In genomic region chr17:26513459-26514290, GRCm38 (mm10) we compare ENCODE assay signal across 15 mouse cellular contexts. TPM values are rescaled to one million over a fixed set of nuclear protein-coding genes. Genes with fewer than 3 reads are reported as not detected.
DNase-seq lines count a peak whose midpoint lies in the region; ATAC-seq and TF ChIP-seq lines count a peak whose summit lies in the region.
"Had no signal": no experiment of that assay in that cellular context is flagged by ENCODE, and none has a peak within 500 bp of the region (broad histone marks: within the 10 kb centered on the region; RNA-seq: fewer than 3 reads in every experiment).

No protein-coding gene starts in this region.

- H3K27ac ChIP-seq in midbrain, embryonic 10.5 days (replicated peaks) = 0 out of 2 replicates have a peak overlapping the region, but pooled peaks have one; percentile 19
- no peak overlapping the region for H3K27ac ChIP-seq in midbrain, postnatal 0 days (ENCODE audit: low read depth, low read length)
- H3K27ac ChIP-seq in liver, embryonic 12.5 days = peak overlapping the region; percentile 99
- no peak overlapping the region for H3K27ac ChIP-seq in midbrain, embryonic 13.5 days
- H3K27ac ChIP-seq in forebrain, embryonic 13.5 days = no peak overlapping the region
- H3K27ac ChIP-seq: embryonic facial prominence, embryonic 10.5 days; forebrain, embryonic 12.5 days had no signal

- no peak overlapping the region for H3K4me2 ChIP-seq in midbrain, postnatal 0 days (ENCODE audit: low read depth, low read length, poor library complexity, severe bottlenecking)
- H3K4me2 ChIP-seq in liver, embryonic 12.5 days = peak overlapping the region; percentile 60
- H3K4me2 ChIP-seq in midbrain, embryonic 13.5 days (replicated peaks) = no peak overlapping the region
- no peak overlapping the region for H3K4me2 ChIP-seq in forebrain, embryonic 13.5 days
- H3K4me2 ChIP-seq: forebrain, embryonic 12.5 days had no signal

- H3K4me1 ChIP-seq in midbrain, embryonic 10.5 days = peaks cover 7% of the 10 kb centered on the region
- H3K4me1 ChIP-seq in midbrain, postnatal 0 days (ENCODE audit: insufficient read depth, low read length) = no peaks in the 10 kb centered on the region
- H3K4me1 ChIP-seq in liver, embryonic 12.5 days = peaks cover 81% of the 10 kb centered on the region
- peaks cover 5% of the 10 kb centered on the region for H3K4me1 ChIP-seq in midbrain, embryonic 13.5 days (replicated peaks)
- peaks cover 10% of the 10 kb centered on the region; the same call in 1 of the 2 replicates for H3K4me1 ChIP-seq in forebrain, embryonic 13.5 days

- intact Hi-C loops in left cerebral cortex, postnatal 4 days (cut with DNase I) = no loop called here

- no peak for TF ChIP-seq CTCF in midbrain, postnatal 0 days (IDR thresholded peaks at IDR 0.05)

- no peak for ATAC-seq in midbrain, postnatal 0 days (ENCODE audit: low FRiP score)
- ATAC-seq in liver, embryonic 12.5 days = peak; percentile 38
- ATAC-seq in midbrain, embryonic 13.5 days = no peak
- ATAC-seq in forebrain, embryonic 13.5 days = no peak
- ATAC-seq: hindbrain, embryonic 16.5 days had no signal

- no peak overlapping the region for H3K4me3 ChIP-seq in midbrain, embryonic 10.5 days
- no peak overlapping the region for H3K4me3 ChIP-seq in midbrain, postnatal 0 days (ENCODE audit: low read depth, low read length)
- H3K4me3 ChIP-seq in liver, embryonic 12.5 days = no peak overlapping the region
- no peak overlapping the region for H3K4me3 ChIP-seq in midbrain, embryonic 13.5 days (replicated peaks)
- H3K4me3 ChIP-seq in forebrain, embryonic 13.5 days = no peak overlapping the region
- H3K4me3 ChIP-seq: embryonic facial prominence, embryonic 10.5 days; forebrain, embryonic 12.5 days had no signal

- H3K9me3 ChIP-seq in midbrain, embryonic 10.5 days (replicated peaks) = no peaks in the 10 kb centered on the region
- H3K9me3 ChIP-seq in midbrain, postnatal 0 days (ENCODE audit: low read length) = no peaks in the 10 kb centered on the region
- H3K9me3 ChIP-seq in liver, embryonic 12.5 days (replicated peaks) = no peaks in the 10 kb centered on the region
- no peaks in the 10 kb centered on the region for H3K9me3 ChIP-seq in midbrain, embryonic 13.5 days
- H3K9me3 ChIP-seq in forebrain, embryonic 13.5 days (replicated peaks) = no peaks in the 10 kb centered on the region
- H3K9me3 ChIP-seq: embryonic facial prominence, embryonic 10.5 days; forebrain, embryonic 12.5 days had no signal

- H3K9ac ChIP-seq in midbrain, postnatal 0 days (replicated peaks; ENCODE audit: low read length, poor library complexity, severe bottlenecking) = no peak overlapping the region
- H3K9ac ChIP-seq in liver, embryonic 12.5 days = peak overlapping the region; percentile 68
- no peak overlapping the region for H3K9ac ChIP-seq in midbrain, embryonic 13.5 days (replicated peaks)
- no peak overlapping the region for H3K9ac ChIP-seq in forebrain, embryonic 13.5 days
- H3K9ac ChIP-seq: forebrain, embryonic 12.5 days had no signal

- H3K36me3 ChIP-seq in midbrain, embryonic 10.5 days = no peaks in the 10 kb centered on the region
- no peaks in the 10 kb centered on the region for H3K36me3 ChIP-seq in midbrain, postnatal 0 days (ENCODE audit: insufficient read depth, low read length)
- no peaks in the 10 kb centered on the region for H3K36me3 ChIP-seq in liver, embryonic 12.5 days
- H3K36me3 ChIP-seq in midbrain, embryonic 13.5 days = no peaks in the 10 kb centered on the region
- H3K36me3 ChIP-seq in forebrain, embryonic 13.5 days (ENCODE audit: poor library complexity, severe bottlenecking) = no peaks in the 10 kb centered on the region
- H3K36me3 ChIP-seq: embryonic facial prominence, embryonic 10.5 days; forebrain, embryonic 12.5 days had no signal

- WGBS in midbrain, embryonic 10.5 days = 79% methylated on average over 6 of the region's 6 CpGs
- 83% methylated on average over 6 of the region's 6 CpGs for WGBS in midbrain, postnatal 0 days
- 63% methylated on average over 6 of the region's 6 CpGs for WGBS in liver, embryonic 12.5 days (ENCODE audit: insufficient replicate concordance)
- 87% methylated on average over 6 of the region's 6 CpGs for WGBS in midbrain, embryonic 13.5 days
- 82% methylated on average over 6 of the region's 6 CpGs for WGBS in forebrain, embryonic 13.5 days

- DNase-seq in heart, adult 11 months = peak; percentile 94
- DNase-seq in heart, adult 8-10 months (ENCODE audit: low spot score) = no peak
- no peak for DNase-seq in midbrain, embryonic 10.5 days (ENCODE audit: low spot score)
- no peak for DNase-seq in midbrain, postnatal 0 days (ENCODE audit: low spot score)
- DNase-seq in left cerebral cortex, postnatal 4 days = no peak
- DNase-seq: B cell, adult 2 months; cerebellum, adult 9-10 months; kidney, adult 9 months; thymus, postnatal 14 days had no signal

- H3K27me3 ChIP-seq in midbrain, embryonic 10.5 days (ENCODE audit: low read depth, poor library complexity, severe bottlenecking) = peaks cover 17% of the 10 kb centered on the region; the same call in 1 of the 2 replicates
- no peaks in the 10 kb centered on the region for H3K27me3 ChIP-seq in midbrain, postnatal 0 days (ENCODE audit: insufficient read depth, low read length)
- no peaks in the 10 kb centered on the region for H3K27me3 ChIP-seq in liver, embryonic 12.5 days (replicated peaks)
- H3K27me3 ChIP-seq in midbrain, embryonic 13.5 days = no peaks in the 10 kb centered on the region
- no peaks in the 10 kb centered on the region for H3K27me3 ChIP-seq in forebrain, embryonic 13.5 days
- H3K27me3 ChIP-seq: forebrain, embryonic 12.5 days had no signal

RNA-seq across cellular contexts. Expression of gene Ergic1, which starts 47.6 kb away (rescaled TPM):
- 10 to 100 TPM; 52.7 to 57.9 (median 55.4) TPM for total RNA-seq in heart, adult 8-10 months (2022)
- polyA plus RNA-seq in midbrain, embryonic 10.5 days (2016; fragmentation: Nextera tagmentation; extraction: Ambion mirVana) = 104 and 113 TPM in 2 replicates
- total RNA-seq in midbrain, postnatal 0 days (2014; rRNA removed) = 202 and 216 TPM in 2 replicates
- 99.6 and 103 TPM in 2 replicates for polyA plus RNA-seq in midbrain, postnatal 0 days (2015; fragmentation: Nextera tagmentation; extraction: Ambion mirVana)
- 44.6 and 45.7 TPM in 2 replicates for polyA plus RNA-seq in liver, embryonic 12.5 days (2016; fragmentation: Nextera tagmentation; extraction: Ambion mirVana)
- total RNA-seq in left cerebral cortex, postnatal 4 days (2021) = 100 to 1,000 TPM; 180 to 193 TPM
- polyA plus RNA-seq in midbrain, embryonic 13.5 days (2015; fragmentation: Nextera tagmentation; extraction: Ambion mirVana) = 91.5 and 102 TPM in 2 replicates
- polyA plus RNA-seq in forebrain, embryonic 13.5 days (2015; fragmentation: Nextera tagmentation; extraction: Ambion mirVana) = 95.9 and 109 TPM in 2 replicates

RNA-seq across cellular contexts. Expression of gene Dusp1, which starts 48.3 kb away (rescaled TPM):
- 10 to 100 TPM; 51.1 to 75.8 (median 59.4) TPM for total RNA-seq in heart, adult 8-10 months (2022)
- polyA plus RNA-seq in midbrain, embryonic 10.5 days (2016; fragmentation: Nextera tagmentation; extraction: Ambion mirVana) = 21.7 and 28.8 TPM in 2 replicates
- 42.0 and 46.8 TPM in 2 replicates for total RNA-seq in midbrain, postnatal 0 days (2014; rRNA removed)
- 25.5 and 26.0 TPM in 2 replicates for polyA plus RNA-seq in midbrain, postnatal 0 days (2015; fragmentation: Nextera tagmentation; extraction: Ambion mirVana)
- polyA plus RNA-seq in liver, embryonic 12.5 days (2016; fragmentation: Nextera tagmentation; extraction: Ambion mirVana) = 28.6 and 28.7 TPM in 2 replicates
- total RNA-seq in left cerebral cortex, postnatal 4 days (2021) = 10 to 100 TPM; 17.2 to 18.9 TPM
- 41.3 and 43.8 TPM in 2 replicates for polyA plus RNA-seq in midbrain, embryonic 13.5 days (2015; fragmentation: Nextera tagmentation; extraction: Ambion mirVana)
- polyA plus RNA-seq in forebrain, embryonic 13.5 days (2015; fragmentation: Nextera tagmentation; extraction: Ambion mirVana) = 39.4 and 40.2 TPM in 2 replicates

Comparison
In these comparisons a context has a peak if more than half of its experiments do, and no peak if none do; other contexts are left out.
1. H3K27ac ChIP-seq: peak in midbrain, embryonic 10.5 days (single experiment) and liver, embryonic 12.5 days (single experiment); none in midbrain, postnatal 0 days (single experiment), midbrain, embryonic 13.5 days (single experiment) and forebrain, embryonic 13.5 days (single experiment).